Mouse (Mus musculus) heart, embryonic 12.5 days (tissue): ENCODE results near the gene Gm49601. TPM values are rescaled to one million over a fixed set of nuclear protein-coding genes. Genes with fewer than 3 reads are reported as not detected.

Source experiments
- ATAC-seq: fragments of 200-750 bp; cut with Nextera tagmentation; 2 replicates; pipeline ENCODE4 v1.8.0; 2017; ENCODE audit warnings: moderate TSS enrichment, moderate library complexity; ENCODE audit not compliant: insufficient number of reproducible peaks, low FRiP score
- H3K27ac ChIP-seq: fragments of 300-500 bp; sonication (generic); 2 replicates; pipeline ENCODE4 v1.5.1; 2016; ENCODE audit warnings: mild to moderate bottlenecking, moderate library complexity; ENCODE audit not compliant: poor library complexity, severe bottlenecking
- H3K27me3 ChIP-seq: fragments of 300-500 bp; sonication (generic); replicated peaks from 2 replicates; pipeline ENCODE4 v1.6.1; 2016; ENCODE audit warnings: mild to moderate bottlenecking, moderate library complexity
- H3K36me3 ChIP-seq: fragments of 300-500 bp; sonication (generic); 2 replicates; pipeline ENCODE4 v1.6.1; 2016; ENCODE audit warnings: mild to moderate bottlenecking, moderate library complexity
- H3K4me1 ChIP-seq: fragments of 300-500 bp; sonication (generic); replicated peaks from 2 replicates; pipeline ENCODE4 v1.6.1; 2016; ENCODE audit warnings: mild to moderate bottlenecking
- H3K4me2 ChIP-seq: fragments of 300-500 bp; sonication (generic); 2 replicates; pipeline ENCODE4 v1.6.1; 2016; ENCODE audit warnings: mild to moderate bottlenecking, moderate library complexity
- H3K4me3 ChIP-seq: fragments of 300-500 bp; sonication (generic); 2 replicates; pipeline ENCODE4 v1.5.1; 2016; ENCODE audit warnings: mild to moderate bottlenecking
- H3K9ac ChIP-seq: fragments of 300-500 bp; sonication (generic); 2 replicates; pipeline ENCODE4 v1.6.1; 2016; ENCODE audit warnings: mild to moderate bottlenecking, moderate library complexity
- H3K9me3 ChIP-seq: fragments of 300-500 bp; sonication (generic); replicated peaks from 2 replicates; pipeline ENCODE4 v1.6.1; 2016; ENCODE audit warnings: mild to moderate bottlenecking, moderate library complexity
- WGBS: fragments of 180-500 bp; shearing (Covaris S2); methylation state at CpG from one replicate; pipeline ENCODE4 v1.1.7; 2016; 5-methylcytosine and 5-hydroxymethylcytosine counted together
- polyA plus RNA-seq: library from polyadenylated mRNA; unstranded; fragments of >200 nt; fragmentation: Nextera tagmentation; extraction: Ambion mirVana; gene quantifications from 2 replicates; pipeline ENCODE4 v1.2.1, GENCODE M21; 2016

Gene Gm49601
- polyA plus RNA-seq, 1 experiment from 2014 or later = 1.2 TPM

GRCm38 (mm10) chr16:18621362-18622001, 4.7 kb downstream of the Gm49601 start:
- Histone ChIP-seq H3K4me1 (peaks cover 33% of the 10 kb centered on the region), H3K27me3 (peaks cover 98% of the 10 kb centered on the region), H3K4me2 (peak overlapping the region; percentile 78), H3K9me3 (no peaks in the 10 kb centered on the region), H3K27ac (no peak overlapping the region), H3K36me3 (no peaks in the 10 kb centered on the region), H3K9ac (peak overlapping the region; percentile 53; the same call in 1 of the 2 replicates), H3K4me3 (peak overlapping the region; percentile 46)
- WGBS = under 1% methylated on average over 38 of the region's 38 CpGs
- ATAC-seq = 0 out of 2 replicates have a peak, but pooled peaks have one; percentile 37

- Histone ChIP-seq H3K4me1 (peaks cover 27% of the 10 kb centered on the region), H3K4me2 (peak overlapping the region; percentile 78), H3K27ac (no peak overlapping the region), H3K27me3 (peaks cover 99% of the 10 kb centered on the region), H3K4me3 (peak overlapping the region; percentile 46), H3K36me3 (no peaks in the 10 kb centered on the region), H3K9me3 (no peaks in the 10 kb centered on the region), H3K9ac (peak overlapping the region; percentile 53)
- ATAC-seq = no peak
- WGBS = 1% methylated on average over 72 of the region's 74 CpGs
Measured at GRCm38 (mm10) chr16:18620601-18621361, 5.4 kb downstream of the Gm49601 start.

GRCm38 (mm10) chr16:18620201-18620600, 6.0 kb downstream of the Gm49601 start:
- Histone ChIP-seq H3K27ac (no peak overlapping the region), H3K4me2 (peak overlapping the region; percentile 78), H3K4me3 (peak overlapping the region; percentile 46), H3K9ac (no peak overlapping the region), H3K27me3 (peaks cover 95% of the 10 kb centered on the region), H3K9me3 (no peaks in the 10 kb centered on the region), H3K36me3 (no peaks in the 10 kb centered on the region), H3K4me1 (peaks cover 21% of the 10 kb centered on the region)
- ATAC-seq = no peak
- 24% methylated on average over 6 of the region's 6 CpGs for WGBS

- no peak overlapping the region for H3K4me3 ChIP-seq
- no peaks in the 10 kb centered on the region for H3K9me3 ChIP-seq
- no peaks in the 10 kb centered on the region for H3K36me3 ChIP-seq
- H3K4me2 ChIP-seq = no peak overlapping the region
- H3K27ac ChIP-seq = no peak overlapping the region
- peaks cover 25% of the 10 kb centered on the region for H3K4me1 ChIP-seq
- no peak overlapping the region for H3K9ac ChIP-seq
- no peak for ATAC-seq
- 56% methylated on average over 4 of the region's 4 CpGs for WGBS
- peaks cover 95% of the 10 kb centered on the region for H3K27me3 ChIP-seq
Measured at GRCm38 (mm10) chr16:18619110-18619509, 7.1 kb downstream of the Gm49601 start.

GRCm38 (mm10) chr16:18618297-18618696, 7.9 kb downstream of the Gm49601 start:
- Histone ChIP-seq H3K4me2 (no peak overlapping the region), H3K4me1 (peaks cover 25% of the 10 kb centered on the region), H3K27me3 (peaks cover 93% of the 10 kb centered on the region), H3K9me3 (no peaks in the 10 kb centered on the region), H3K27ac (no peak overlapping the region), H3K36me3 (no peaks in the 10 kb centered on the region), H3K9ac (no peak overlapping the region), H3K4me3 (no peak overlapping the region)
- 76% methylated on average over 2 of the region's 2 CpGs for WGBS
- ATAC-seq = no peak

- 1% methylated on average over 27 of the region's 27 CpGs for WGBS
- Histone ChIP-seq H3K4me3 (peak overlapping the region; percentile 23; the same call in 1 of the 2 replicates), H3K4me2 (peak overlapping the region; percentile 58), H3K9me3 (no peaks in the 10 kb centered on the region), H3K27me3 (peaks cover 93% of the 10 kb centered on the region), H3K27ac (no peak overlapping the region), H3K4me1 (peaks cover 25% of the 10 kb centered on the region), H3K36me3 (no peaks in the 10 kb centered on the region), H3K9ac (no peak overlapping the region)
- no peak for ATAC-seq
Measured at GRCm38 (mm10) chr16:18617370-18618065, 8.7 kb downstream of the Gm49601 start.

- H3K27me3 ChIP-seq = peaks cover 93% of the 10 kb centered on the region
- no peak overlapping the region for H3K4me2 ChIP-seq
- H3K27ac ChIP-seq = no peak overlapping the region
- ATAC-seq = no peak
- H3K36me3 ChIP-seq = no peaks in the 10 kb centered on the region
- no peak overlapping the region for H3K4me3 ChIP-seq
- 75% methylated on average over 3 of the region's 3 CpGs for WGBS
- H3K9me3 ChIP-seq = no peaks in the 10 kb centered on the region
- H3K9ac ChIP-seq = no peak overlapping the region
- peaks cover 24% of the 10 kb centered on the region for H3K4me1 ChIP-seq
Measured at GRCm38 (mm10) chr16:18613301-18613700, 12.9 kb downstream of the Gm49601 start.

GRCm38 (mm10) chr16:18611752-18612151, 14.5 kb downstream of the Gm49601 start:
- Histone ChIP-seq H3K4me1 (peaks cover 24% of the 10 kb centered on the region), H3K4me2 (no peak overlapping the region), H3K9ac (no peak overlapping the region; the same call in 1 of the 2 replicates), H3K27me3 (peaks cover 88% of the 10 kb centered on the region), H3K27ac (no peak overlapping the region), H3K36me3 (no peaks in the 10 kb centered on the region), H3K4me3 (no peak overlapping the region), H3K9me3 (no peaks in the 10 kb centered on the region)
- WGBS = 40% methylated on average over 13 of the region's 13 CpGs
- no peak for ATAC-seq

GRCm38 (mm10) chr16:18609099-18609498, 17.1 kb downstream of the Gm49601 start:
- H3K4me1 ChIP-seq = peaks cover 32% of the 10 kb centered on the region
- 71% methylated on average over 2 of the region's 2 CpGs for WGBS
- H3K27me3 ChIP-seq = peaks cover 69% of the 10 kb centered on the region

GRCm38 (mm10) chr16:18608226-18608625, 18.0 kb downstream of the Gm49601 start:
- peaks cover 38% of the 10 kb centered on the region for H3K4me1 ChIP-seq
- 11% methylated on average over 11 of the region's 11 CpGs for WGBS
- no peak overlapping the region for H3K27ac ChIP-seq
- no peaks in the 10 kb centered on the region for H3K9me3 ChIP-seq
- H3K27me3 ChIP-seq = peaks cover 62% of the 10 kb centered on the region
- H3K4me2 ChIP-seq = 0 out of 2 replicates have a peak overlapping the region, but pooled peaks have one; percentile 6
- H3K36me3 ChIP-seq = no peaks in the 10 kb centered on the region
- H3K9ac ChIP-seq = no peak overlapping the region
- no peak overlapping the region; the same call in 1 of the 2 replicates for H3K4me3 ChIP-seq
- no peak for ATAC-seq

More at GRCm38 (mm10) chr16:18609099-18609498, 17.1 kb downstream of the Gm49601 start:
- ATAC-seq = no peak
- H3K4me3 ChIP-seq = no peak overlapping the region
- H3K36me3 ChIP-seq = no peaks in the 10 kb centered on the region
- no peaks in the 10 kb centered on the region for H3K9me3 ChIP-seq
- no peak overlapping the region for H3K27ac ChIP-seq
- no peak overlapping the region for H3K4me2 ChIP-seq
- no peak overlapping the region for H3K9ac ChIP-seq

GRCm38 (mm10) chr16:18605705-18606104, 20.5 kb downstream of the Gm49601 start:
- no peaks in the 10 kb centered on the region for H3K36me3 ChIP-seq
- no peak overlapping the region for H3K4me2 ChIP-seq
- WGBS = 75% methylated on average over 5 of the region's 5 CpGs
- no peak overlapping the region for H3K4me3 ChIP-seq
- H3K9ac ChIP-seq = no peak overlapping the region
- peaks cover 37% of the 10 kb centered on the region for H3K27me3 ChIP-seq
- peaks cover 37% of the 10 kb centered on the region for H3K4me1 ChIP-seq
- H3K9me3 ChIP-seq = no peaks in the 10 kb centered on the region
- ATAC-seq = no peak
- H3K27ac ChIP-seq = no peak overlapping the region
